Mouse (Mus musculus) embryo, embryonic 10.5 days (tissue): ENCODE measurements at regions not wholly inside any gene's neighbourhood (a gene's known extent, or its start where the extent isn't known, plus 50 kb on each side); places are given as distances from the start of the nearest gene placed in this dataset.

Experiments
- DNase-seq: peaks from one replicate; pipeline ENCODE4 v3.0.0-alpha.2; 2015; ENCODE audit warnings: low spot score

GRCm38 (mm10) chr10:92483592-92483991 lies 238.6 kb downstream of the Nedd1 start:
- no peak for DNase-seq

- peak; percentile 52 for DNase-seq
Measured at GRCm38 (mm10) chr10:92473282-92473681, 248.9 kb downstream of the Nedd1 start.

- no peak for DNase-seq
Measured at GRCm38 (mm10) chr10:92471111-92471510, 251.1 kb downstream of the Nedd1 start.

- DNase-seq: no peak
Measured at GRCm38 (mm10) chr10:92455195-92455594, 267.0 kb downstream of the Nedd1 start.

GRCm38 (mm10) chr10:92453550-92453949 lies 268.7 kb downstream of the Nedd1 start:
- no peak for DNase-seq

- no peak for DNase-seq
Measured at GRCm38 (mm10) chr10:92445957-92446356, 276.3 kb downstream of the Nedd1 start.

- DNase-seq: peak; percentile 36
Measured at GRCm38 (mm10) chr10:92438621-92439394, 283.4 kb downstream of the Nedd1 start.

GRCm38 (mm10) chr10:92429256-92429655 lies 293.0 kb downstream of the Nedd1 start:
- no peak for DNase-seq

- no peak for DNase-seq
Measured at GRCm38 (mm10) chr10:92428026-92428425, 294.2 kb downstream of the Nedd1 start.

GRCm38 (mm10) chr10:92426443-92426842 lies 295.8 kb downstream of the Nedd1 start:
- DNase-seq: no peak

GRCm38 (mm10) chr10:92412737-92413136 lies 309.5 kb downstream of the Nedd1 start:
- no peak for DNase-seq

- DNase-seq: no peak
Measured at GRCm38 (mm10) chr10:92410813-92411325, 311.4 kb downstream of the Nedd1 start.

- DNase-seq: peak; percentile 22
Measured at GRCm38 (mm10) chr10:92404697-92405293, 317.4 kb downstream of the Nedd1 start.

- DNase-seq: peak; percentile 3
Measured at GRCm38 (mm10) chr10:92400587-92401090, 321.6 kb downstream of the Nedd1 start.

- no peak for DNase-seq
Measured at GRCm38 (mm10) chr10:92389176-92389732, 333.0 kb downstream of the Nedd1 start.

- no peak for DNase-seq
Measured at GRCm38 (mm10) chr10:92367126-92367525, 355.1 kb downstream of the Nedd1 start.

- no peak for DNase-seq
Measured at GRCm38 (mm10) chr10:92356738-92357137, 365.5 kb downstream of the Nedd1 start.

- peak; percentile 33 for DNase-seq
Measured at GRCm38 (mm10) chr10:92349043-92349442, 373.2 kb downstream of the Nedd1 start.

- DNase-seq: no peak
Measured at GRCm38 (mm10) chr10:92347960-92348675, 374.1 kb downstream of the Nedd1 start.

- no peak for DNase-seq
Measured at GRCm38 (mm10) chr10:92339671-92340070, 382.5 kb downstream of the Nedd1 start.

GRCm38 (mm10) chr10:92336949-92337348 lies 385.3 kb downstream of the Nedd1 start:
- no peak for DNase-seq

GRCm38 (mm10) chr10:92336138-92336537 lies 386.1 kb downstream of the Nedd1 start:
- no peak for DNase-seq
